Mouse (Mus musculus) ovary, postnatal 10 days (tissue): ENCODE data around the gene Akr1b7.
"Not testable (repeated sequence)": the region's sequence is repeated elsewhere in the genome, so short reads cannot be mapped to it uniquely, and the experiment has no call there.

Experiments used
- DNase-seq: peaks from one replicate; pipeline ENCODE4 v3.0.0; 2022; ENCODE audit warnings: low spot score

Gene Akr1b7

DNA sequence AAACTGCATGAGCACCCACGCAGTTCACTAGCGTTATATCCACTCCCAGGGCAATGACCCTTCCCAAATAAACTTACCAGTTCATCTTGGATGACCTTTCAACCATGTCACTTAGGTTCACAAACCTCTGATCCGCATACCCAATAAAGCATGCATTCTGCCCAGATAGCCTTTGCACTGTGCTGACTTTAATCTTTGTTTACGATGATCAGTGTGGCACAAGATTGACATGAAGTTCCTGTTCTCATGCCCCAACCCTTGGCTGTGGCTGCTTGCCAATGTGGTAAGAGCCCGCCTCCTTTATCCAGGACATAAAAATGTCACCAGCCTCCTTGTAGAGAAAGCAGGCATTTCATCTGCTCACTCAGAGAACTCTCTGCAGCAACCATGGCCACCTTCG is at the start of gene Akr1b7:
TSS of gene Akr1b7 (plus strand) at position 312 of the 400 bp plus-strand sequence.
- DNase-seq: no peak

DNA sequence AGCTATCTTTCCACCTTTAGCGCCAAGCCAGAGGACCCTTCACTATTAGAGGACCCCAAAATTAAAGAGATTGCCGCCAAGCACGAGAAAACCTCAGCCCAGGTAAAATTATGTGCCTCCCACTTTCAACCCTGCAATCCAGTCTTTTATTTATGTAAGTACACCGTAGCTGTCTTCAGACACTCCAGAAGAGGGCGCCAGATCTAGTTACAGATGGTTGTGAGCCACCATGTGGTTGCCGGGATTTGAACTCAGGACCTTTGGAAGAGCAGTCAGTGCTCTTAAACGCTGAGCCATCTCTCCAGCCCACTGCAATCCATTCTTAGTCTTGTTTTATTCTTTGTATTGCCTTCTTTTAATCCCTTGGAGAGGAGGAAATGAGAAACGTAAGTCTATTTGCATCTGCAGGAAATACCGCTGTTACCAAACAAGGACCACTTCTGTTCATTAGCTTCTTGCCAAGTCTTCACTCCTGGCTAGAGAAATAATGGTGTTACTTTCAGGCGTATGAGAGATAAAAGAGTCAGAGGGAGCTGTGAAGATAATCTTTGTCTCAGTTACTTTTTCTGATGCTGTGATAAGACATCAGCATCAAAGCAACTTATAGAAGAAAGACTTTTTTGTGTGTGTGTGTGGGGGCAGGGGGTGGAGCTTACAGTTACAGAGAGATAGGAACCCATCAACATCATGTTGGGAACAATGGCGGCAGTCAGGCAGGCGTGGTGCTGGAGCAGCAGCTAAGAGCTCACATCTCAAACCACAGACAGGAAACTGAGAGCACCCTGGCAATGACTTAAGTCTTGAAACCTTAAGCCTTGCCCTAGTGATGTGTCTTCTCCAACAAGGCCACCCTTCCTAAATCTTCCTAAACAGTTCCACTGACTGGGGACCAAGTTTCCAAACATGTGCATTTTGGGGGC is 47.7 kb upstream of the Akr1b7 start:
- DNase-seq: no peak

DNA sequence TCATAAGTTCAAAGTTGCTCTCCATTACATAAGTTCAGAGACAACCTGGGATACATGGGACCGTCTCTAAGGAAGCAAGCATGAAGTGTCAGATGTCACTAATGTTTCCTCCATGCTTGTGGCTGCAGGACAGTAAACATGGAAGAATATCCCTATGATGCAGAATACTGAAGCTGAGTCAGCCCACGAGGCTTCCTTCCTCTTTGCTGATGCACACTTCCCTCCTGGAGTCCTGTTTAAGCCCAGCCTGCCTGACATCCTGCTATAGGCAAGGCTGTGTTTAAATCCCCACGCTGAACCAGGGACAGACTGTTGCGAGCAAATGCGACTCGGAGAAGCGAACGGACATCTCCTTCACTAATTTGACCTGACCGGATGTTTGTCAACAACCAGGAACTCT is 44.1 kb upstream of the Akr1b7 start:
- DNase-seq: no peak

DNA sequence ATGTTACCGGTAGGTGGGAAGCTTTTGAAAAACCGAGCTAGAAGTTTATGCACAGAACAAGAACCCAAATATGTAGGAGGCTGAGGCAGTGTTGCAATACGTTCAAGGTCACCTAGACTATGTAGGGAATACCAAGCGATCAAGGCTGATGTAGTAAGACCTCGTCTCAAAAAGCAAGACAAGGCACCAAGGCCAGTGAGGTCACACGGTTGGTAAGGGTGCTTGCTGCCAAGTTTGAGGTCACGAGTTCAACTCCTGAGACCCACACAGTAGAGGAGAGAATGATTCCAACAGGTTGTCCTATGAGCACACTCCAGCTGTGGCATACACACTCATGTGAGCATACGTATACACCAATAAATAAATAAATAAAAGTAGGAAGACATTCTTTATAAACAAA is 42.1 kb upstream of the Akr1b7 start:
- no peak for DNase-seq

DNA sequence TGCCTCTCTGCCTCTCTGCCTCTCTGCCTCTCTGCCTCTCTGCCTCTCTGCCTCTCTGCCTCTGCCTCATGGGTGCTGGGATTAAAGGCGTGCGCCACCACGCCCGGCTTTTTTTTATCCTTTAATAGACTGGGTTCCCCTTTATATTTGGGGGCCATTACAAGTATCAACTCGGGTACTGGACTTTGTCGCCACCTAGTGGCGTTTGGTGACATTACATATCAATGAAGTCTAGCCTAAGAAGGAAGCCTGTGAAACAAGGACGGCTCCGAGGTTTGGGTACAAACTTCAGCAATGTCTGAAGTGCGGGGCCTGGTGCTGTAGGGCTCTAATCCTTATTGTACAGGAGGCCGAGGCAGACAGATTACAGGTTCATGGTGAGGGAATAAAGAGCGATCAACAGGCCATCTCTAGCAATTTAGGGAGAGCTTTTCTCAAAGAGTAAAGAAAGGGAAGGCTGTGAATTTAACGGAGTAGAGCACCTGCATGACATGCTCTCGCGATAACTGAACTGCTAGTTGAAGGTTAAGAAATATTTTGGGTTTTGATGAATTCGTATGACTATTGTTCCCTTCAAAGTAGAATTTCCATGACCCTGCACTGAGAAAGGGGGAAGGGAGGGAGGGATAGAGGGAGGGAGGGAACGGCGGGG is 40.3 kb upstream of the Akr1b7 start:
- DNase-seq: peak; percentile 69

DNA sequence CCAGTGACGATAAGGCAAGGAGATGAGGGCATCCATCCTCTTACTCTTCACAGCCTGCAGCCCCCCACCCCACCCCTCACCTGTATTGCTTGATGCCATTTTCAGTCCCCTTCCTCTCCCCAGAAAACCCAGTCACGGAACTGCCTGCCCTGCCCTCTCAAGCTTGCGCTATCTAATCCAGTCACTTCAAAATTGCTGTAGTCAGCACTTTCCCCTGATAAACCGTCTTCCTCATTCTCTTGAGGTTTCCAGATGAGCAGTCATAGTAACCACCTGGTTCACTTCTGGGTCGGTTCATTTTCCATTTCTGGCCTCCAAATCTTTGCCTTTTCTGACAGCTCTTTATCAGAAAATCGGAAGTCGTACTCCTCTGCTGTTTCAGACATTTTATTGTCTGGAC is 38.3 kb upstream of the Akr1b7 start:
- no peak for DNase-seq

DNA sequence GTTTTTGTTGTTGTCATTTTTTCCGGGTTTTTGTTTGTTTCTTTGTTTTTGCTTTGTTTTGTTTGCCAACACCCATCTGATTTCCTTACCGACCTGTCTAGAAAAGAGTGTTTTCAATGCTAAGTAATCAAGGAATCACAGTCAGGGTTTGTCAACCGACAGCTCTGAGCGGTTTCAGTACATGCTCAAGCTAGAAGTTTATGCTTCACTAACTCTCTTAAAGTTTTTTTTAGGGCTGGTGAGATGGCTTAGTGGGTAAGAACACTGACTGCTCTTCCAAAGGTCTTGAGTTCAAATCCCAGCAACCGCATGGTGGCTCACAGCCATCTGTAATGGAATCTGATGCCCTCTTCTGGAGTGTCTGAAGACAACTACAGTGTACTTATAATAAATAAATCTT is 36.2 kb upstream of the Akr1b7 start:
- DNase-seq: not testable (repeated sequence)

DNA sequence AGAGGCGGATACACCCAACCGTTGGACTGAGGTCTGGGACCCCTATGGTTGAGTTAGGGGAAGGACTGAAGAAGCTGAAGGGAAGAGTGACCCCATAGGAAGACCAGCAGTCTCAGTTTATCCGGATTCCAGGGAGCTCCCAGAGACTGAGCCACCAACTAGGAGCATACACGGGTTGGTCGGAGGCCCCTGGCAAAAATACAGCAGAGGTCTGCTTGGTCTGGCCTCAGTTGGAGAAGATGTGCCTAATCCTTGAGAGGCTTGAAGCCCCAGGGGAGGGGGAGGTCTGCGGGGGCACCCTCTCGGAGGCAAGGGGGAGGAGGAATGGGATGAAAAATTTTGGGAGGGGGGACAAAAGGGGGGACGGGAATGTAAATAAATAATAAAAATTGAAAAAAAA is 28.7 kb upstream of the Akr1b7 start:
- no peak for DNase-seq

DNA sequence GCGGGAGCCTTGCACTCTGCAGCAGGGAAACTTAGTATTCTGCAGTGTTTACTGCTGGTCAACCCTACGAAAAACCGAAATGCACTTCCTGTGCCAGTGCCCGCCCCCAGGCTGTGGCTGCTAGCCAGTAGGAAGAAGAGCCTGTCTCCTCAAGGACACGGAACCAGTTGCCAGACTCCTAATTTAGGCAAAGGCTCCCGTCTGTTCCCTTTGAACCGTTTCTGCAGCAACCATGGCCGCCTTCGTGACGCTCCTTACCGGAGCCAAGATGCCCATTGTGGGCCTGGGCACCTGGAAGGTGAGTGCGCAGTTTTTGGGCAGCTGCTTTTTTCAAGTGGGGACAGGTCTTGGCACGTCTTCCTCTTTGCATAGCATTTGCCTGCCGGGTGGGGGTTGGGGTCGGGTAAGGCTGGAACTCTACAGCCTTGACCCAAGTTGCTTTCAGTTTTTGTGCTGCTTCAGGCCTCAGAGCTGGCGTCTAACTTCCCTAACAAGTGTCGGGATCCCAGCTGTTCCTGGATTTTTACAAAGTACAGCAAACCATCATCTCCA is 27.9 kb upstream of the Akr1b7 start, which contains the start of gene Akr1b10:
TSS of gene Akr1b10 (plus strand) at position 109 of the 552 bp plus-strand sequence.
- peak; percentile 57 for DNase-seq

DNA sequence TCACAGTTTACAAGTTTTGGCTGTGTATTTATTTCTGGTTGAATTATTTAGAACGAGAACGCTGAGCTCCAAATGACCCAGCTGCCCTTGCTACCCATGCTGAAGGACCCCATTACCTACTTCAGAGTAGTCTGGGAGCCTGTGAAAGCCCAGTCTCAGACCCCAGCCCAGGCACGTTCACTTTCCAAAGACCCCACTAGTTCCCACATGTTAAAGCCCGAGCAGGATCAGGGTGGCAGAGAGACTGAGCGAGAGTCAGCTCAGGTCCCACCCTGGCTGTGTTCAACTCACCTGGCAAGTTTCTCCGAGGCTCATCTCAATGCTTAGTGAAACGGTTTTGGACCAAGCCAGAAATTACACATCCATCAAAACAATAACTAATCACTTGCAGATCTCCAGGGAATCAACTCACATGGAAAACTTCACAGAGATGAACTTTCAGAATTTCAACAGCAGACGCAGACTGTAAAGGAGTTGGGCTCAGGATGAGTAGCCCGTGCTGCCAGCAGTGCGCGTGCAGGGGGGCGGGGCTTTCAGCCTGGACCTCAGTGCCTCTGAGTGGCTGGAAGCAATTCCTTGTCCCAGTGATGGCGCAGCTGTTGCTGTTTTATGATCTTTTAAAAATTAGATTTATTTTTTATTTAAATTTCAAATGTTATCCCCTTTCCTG is 27.3 kb upstream of the Akr1b7 start:
- DNase-seq: no peak

DNA sequence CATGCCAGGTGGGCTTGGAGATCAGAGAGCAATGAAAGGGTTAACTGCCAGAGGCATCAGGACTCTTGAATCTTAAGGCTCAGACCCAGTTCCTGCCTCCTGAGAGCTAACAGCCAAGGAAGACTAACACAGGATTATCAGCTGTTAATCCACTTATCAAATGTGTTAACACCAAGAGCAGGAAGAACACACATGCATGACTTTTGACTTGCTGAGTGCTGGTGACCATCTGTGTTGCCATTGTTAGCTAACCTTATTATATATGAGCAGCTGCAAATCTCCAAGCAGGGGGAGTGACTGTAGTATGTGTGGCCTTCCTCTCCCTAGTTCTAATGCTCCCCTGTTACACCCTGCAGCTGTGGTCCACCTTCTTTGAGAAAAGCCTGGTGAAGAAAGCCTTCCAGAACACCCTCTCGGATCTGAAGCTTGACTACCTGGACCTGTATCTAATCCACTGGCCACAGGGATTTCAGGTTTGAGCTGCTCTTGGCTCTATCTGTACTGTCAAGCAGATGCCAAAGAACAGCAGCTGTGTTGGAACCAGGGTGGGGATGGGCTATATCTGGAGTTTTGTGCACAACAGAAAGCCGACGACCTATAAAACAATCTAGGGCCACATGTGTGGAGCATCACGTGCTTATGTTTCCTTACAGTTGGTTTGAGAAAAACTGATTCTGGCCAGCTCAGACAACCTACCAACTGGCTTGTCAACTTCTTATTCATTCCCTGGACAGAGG is 23.5 kb upstream of the Akr1b7 start:
- no peak for DNase-seq

DNA sequence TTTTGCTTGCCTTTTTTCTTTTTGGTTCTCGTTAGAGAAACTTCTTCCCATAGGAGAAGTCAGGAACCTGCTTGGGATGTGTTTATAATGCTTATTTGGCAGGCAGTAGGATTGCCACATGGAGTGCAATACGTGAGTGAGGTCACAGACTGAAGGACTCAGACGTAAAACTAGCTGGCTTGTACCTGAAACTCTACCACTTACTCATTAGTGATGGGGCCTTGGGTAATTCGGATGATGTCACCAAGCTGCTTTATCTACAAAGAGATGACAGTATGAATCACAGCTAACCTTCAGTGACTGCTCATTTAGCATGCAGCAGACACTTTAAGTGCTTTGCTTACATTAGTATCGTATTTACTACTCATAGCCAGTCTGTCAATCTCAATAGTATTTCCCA is 16.2 kb upstream of the Akr1b7 start:
- no peak for DNase-seq

DNA sequence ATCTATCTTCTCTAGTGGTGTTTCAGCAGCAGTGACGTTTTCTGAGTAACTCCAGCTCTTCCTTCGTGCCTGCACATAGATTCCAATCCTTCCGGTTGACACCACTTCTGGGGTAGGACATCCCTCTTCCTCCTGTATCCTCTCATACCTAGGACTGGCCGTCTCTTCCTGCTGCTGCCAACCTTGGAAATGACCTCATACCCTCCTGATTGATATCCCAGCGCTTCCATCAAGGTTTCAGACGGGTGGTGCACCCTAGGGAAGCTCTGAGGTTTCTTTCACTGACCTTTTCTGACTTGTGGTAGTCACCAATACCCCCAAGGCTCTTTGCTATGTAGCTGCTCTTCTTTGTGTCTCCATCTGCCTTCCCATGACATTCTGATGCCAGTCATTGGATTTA is 13.7 kb upstream of the Akr1b7 start:
- DNase-seq: no peak

DNA sequence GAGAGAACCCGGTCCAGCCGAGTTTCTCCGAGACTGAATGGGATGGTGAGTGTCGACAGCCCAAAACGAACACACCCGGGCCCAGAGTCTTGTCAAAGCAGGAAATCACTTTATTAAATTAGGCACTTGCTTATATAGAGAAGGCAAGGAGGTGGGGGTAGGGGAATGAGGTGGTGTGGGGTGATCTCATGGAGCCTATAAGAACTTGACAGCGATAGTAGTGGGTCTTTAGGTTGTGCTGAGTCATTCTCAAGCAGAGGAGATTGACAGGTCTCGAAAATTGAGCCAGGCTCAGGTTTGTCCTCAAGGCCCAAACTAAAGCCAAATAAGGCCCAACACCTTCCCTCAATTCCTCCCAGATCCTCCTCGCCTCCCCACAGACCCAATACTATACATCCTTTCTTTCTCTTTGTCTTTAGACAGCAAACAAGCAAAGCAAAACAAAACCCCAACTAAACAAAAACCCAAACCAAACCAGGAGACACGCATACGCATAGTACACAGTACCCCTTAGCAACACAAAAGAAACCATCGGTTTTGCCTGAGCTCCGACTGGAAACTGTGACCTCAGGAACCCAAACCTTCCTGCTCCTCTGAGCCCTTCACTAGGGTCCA is 12.4 kb upstream of the Akr1b7 start:
- no peak for DNase-seq

DNA sequence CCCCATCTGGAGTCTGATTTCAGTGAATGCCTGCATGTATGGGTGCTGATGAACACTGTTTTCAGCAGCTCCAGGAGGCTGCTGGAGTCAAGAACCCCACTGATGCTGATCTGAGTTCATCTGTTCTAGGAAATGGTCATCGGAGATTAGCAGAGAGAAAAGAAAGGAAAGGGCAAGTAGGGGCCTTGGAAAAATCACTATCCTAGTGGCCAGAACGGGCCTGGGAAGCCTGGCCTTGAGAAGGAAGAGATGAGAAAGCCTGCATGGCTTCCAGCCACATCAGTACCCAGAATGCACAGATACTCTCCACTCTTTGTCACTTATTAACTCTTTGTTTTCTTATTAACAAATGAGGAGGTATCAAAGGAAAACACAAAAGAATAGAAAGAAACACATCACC is 11.4 kb upstream of the Akr1b7 start:
- no peak for DNase-seq

DNA sequence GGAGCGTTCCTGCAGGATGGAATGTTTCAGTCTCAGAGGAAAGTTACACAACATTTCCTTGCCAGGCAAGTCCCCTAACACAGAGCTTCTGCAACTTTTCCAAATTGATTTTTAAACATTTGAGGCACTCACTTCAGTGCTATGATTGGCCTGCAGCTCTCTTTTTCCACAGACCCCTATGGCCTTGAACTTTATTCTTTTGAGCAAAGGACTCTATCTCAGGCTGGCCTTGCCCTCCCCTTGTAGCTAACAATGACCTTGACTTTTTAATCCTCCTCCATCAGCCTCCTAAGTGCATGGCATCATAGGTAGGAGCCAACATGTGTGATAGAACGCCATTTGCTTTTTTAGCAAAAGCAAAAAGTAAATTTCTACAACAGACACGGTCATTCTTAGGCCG is 5.4 kb upstream of the Akr1b7 start:
- DNase-seq: no peak

DNA sequence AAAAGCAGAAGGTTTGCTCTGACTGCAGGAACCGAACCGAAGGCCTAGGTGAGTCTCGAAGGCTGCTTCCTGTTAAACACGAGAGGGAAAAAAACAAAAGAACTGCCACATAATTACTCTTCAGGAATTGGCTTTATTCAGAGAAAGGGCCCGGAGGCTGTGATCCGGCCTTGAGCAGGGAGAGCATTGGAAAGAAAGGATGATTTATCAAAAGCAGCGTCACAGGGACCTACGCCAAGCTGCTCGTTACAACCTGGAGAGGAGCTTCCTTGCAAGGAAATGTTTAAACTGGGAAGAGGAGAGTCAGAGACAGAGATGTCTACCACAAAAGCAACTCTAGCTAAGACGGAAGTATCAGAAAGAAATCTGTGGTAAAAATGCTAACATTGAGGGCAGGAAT is 4.7 kb upstream of the Akr1b7 start:
- DNase-seq: no peak

DNA sequence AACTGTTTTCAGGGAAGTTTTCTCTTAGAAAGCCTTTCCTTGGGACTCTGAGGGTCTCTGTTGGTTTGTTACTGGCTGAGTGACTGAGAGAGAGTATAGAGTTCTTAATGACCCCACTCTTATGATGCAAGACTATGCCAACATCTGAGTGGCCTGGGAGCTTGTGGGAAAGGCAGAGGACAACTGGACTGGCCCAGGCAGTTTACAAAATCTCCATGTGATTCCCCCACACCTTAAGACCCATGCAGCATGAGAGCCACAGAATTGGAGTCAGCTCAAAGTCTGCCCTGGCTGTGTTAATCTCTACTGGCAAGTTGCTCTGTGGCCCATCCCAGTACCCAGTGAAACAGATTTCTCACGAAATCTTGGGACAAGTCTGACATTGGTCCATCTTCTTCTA is 554 bp downstream of the Akr1b7 start:
- no peak for DNase-seq

DNA sequence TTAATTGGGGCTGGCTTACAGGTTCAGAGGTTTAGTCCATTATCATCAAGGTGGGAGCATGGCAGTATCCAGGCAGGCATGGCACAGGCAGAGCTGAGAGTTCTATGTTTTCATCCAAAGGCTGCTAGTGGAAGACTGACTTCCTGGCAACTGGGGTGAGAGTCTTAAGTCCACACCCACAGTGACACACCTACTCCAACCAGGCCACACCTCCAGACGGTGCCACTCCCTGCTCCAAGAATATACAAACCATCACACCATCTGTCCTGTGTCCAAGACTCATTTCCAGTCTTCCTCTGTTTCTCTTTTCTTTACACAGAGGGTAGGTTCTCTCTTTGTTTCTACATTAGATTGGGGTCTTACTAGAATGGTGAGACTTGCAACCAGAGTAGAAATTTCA is 1.3 kb downstream of the Akr1b7 start:
- DNase-seq: not testable (repeated sequence)

DNA sequence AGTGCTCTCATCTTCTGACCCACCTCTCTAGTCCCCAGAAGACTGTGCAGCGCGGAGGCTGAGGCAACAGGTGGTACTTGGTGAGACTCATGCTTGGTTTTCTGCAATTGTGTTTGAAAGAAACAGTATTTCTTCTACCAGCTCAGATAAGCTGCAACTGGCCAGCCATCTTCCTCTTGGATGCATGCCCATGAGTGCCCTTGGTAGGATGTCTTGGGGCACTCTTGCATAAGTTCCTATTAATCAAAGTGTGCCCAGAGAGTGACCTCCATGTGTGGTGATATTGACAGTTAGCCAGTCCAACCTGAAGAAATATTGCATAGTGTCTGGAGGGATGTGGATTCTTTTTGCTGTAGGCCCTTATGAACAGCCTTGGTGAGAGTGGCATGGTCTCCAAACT is 4.4 kb downstream of the Akr1b7 start:
- DNase-seq: no peak

DNA sequence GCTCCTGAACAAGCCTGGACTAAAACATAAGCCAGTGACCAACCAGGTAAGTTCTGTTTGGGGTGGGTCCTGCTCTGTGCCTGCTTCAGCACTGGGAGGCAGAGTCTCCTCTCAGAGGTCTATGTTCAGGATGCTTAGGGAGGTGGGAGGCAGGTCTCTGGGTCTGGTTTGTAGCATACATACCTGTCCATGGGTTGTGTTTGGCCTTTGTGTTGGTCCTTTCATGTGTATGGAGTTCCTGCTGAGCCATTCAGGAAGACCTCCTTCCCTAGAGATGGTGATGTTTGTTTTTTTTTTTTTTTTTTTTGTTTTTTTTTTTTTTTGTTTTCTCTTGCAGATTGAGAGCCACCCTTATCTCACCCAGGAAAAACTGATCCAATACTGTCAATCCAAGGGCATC is 6.9 kb downstream of the Akr1b7 start:
- DNase-seq: no peak
